Mouse (Mus musculus) liver, postnatal 0 days (tissue): Measurements from ENCODE around the gene Gm20388. TPM values are rescaled to one million over a fixed set of nuclear protein-coding genes. Genes with fewer than 3 reads are reported as not detected.
A peak's percentile ranks its signal among the peaks of the same experiment; 100 is the strongest.

Source experiments
- ATAC-seq: fragments of 200-750 bp; cut with Nextera tagmentation; 2 replicates; pipeline ENCODE4 v1.8.0; 2017; ENCODE audit warnings: mild to moderate bottlenecking, moderate library complexity
- DNase-seq: peaks from one replicate; pipeline ENCODE4 v3.0.0-alpha.2; 2016
- H3K27ac ChIP-seq: fragments of 300-500 bp; sonication (generic); 2 replicates; pipeline ENCODE4 v1.5.1; 2014; ENCODE audit warnings: antibody characterized with exemption, moderate library complexity, mild to moderate bottlenecking, low read depth
- H3K27me3 ChIP-seq: fragments of 300-500 bp; sonication (generic); 2 replicates; pipeline ENCODE4 v1.6.1; 2014; ENCODE audit warnings: low read length, control low read depth, mixed read lengths; ENCODE audit not compliant: insufficient read depth
- H3K36me3 ChIP-seq: fragments of 300-500 bp; sonication (generic); replicated peaks from 2 replicates; pipeline ENCODE4 v1.6.1; 2014; ENCODE audit warnings: mild to moderate bottlenecking, control low read depth, low read length, moderate library complexity, mixed read lengths; ENCODE audit not compliant: insufficient read depth
- H3K4me1 ChIP-seq: fragments of 300-500 bp; sonication (generic); 2 replicates; pipeline ENCODE4 v1.6.1; 2014; ENCODE audit warnings: antibody characterized with exemption, mild to moderate bottlenecking, control low read depth; ENCODE audit not compliant: insufficient read depth
- H3K4me2 ChIP-seq: fragments of 300-500 bp; sonication (generic); 2 replicates; pipeline ENCODE4 v1.6.1; 2014; ENCODE audit warnings: low read depth, mild to moderate bottlenecking, low read length, moderate library complexity, mixed read lengths
- H3K4me3 ChIP-seq: fragments of 300-500 bp; sonication (generic); 2 replicates; pipeline ENCODE4 v1.5.1; 2014; ENCODE audit warnings: low read depth, low read length
- H3K9ac ChIP-seq: fragments of 300-500 bp; sonication (generic); replicated peaks from 2 replicates; pipeline ENCODE4 v1.6.1; 2014; ENCODE audit warnings: mild to moderate bottlenecking, moderate library complexity
- H3K9me3 ChIP-seq: fragments of 300-500 bp; sonication (generic); 2 replicates; pipeline ENCODE4 v1.6.1; 2016; ENCODE audit warnings: mild to moderate bottlenecking, control low read depth, low read length, mixed read lengths
- CTCF ChIP-seq: sonication (generic); IDR thresholded peaks from 2 replicates; pipeline ENCODE4 v1.5.1; 2016; ENCODE audit warnings: antibody characterized with exemption, low read depth
- EP300 ChIP-seq: IDR thresholded peaks from 2 replicates; pipeline ENCODE4 v1.6.1; 2016; ENCODE audit warnings: antibody characterized with exemption, low read depth, mild to moderate bottlenecking
- WGBS: fragments of 180-500 bp; shearing (Covaris S2); extraction: QIAGEN DNeasy Blood & Tissue Kit; methylation state at CpG from one replicate; pipeline ENCODE4 v1.1.7; 2014; ENCODE audit not compliant: insufficient replicate concordance; 5-methylcytosine and 5-hydroxymethylcytosine counted together
- polyA plus RNA-seq: library from polyadenylated mRNA; unstranded; fragments of >200 nt; fragmentation: Nextera tagmentation; extraction: Ambion mirVana; gene quantifications from 2 replicates; pipeline ENCODE4 v1.2.1, GENCODE M21; 2015

The Gm20388 gene
- polyA plus RNA-seq, 1 experiment from 2014 or later, result not detected

- Histone ChIP-seq H3K27ac (no peak overlapping the region), H3K9ac (no peak overlapping the region), H3K27me3 (no peaks in the 10 kb centered on the region), H3K36me3 (no peaks in the 10 kb centered on the region), H3K9me3 (no peaks in the 10 kb centered on the region), H3K4me2 (no peak overlapping the region), H3K4me1 (no peaks in the 10 kb centered on the region), H3K4me3 (no peak overlapping the region)
- no peak for ATAC-seq
- TF ChIP-seq CTCF, result no peak
- no peak for TF ChIP-seq EP300
- 71% methylated on average over 9 of the region's 9 CpGs for WGBS
- no peak for DNase-seq
These were observed 3961.4 kb downstream of the Gm20388 start for GRCm38 (mm10) chr8:123872048-123872447.

GRCm38 (mm10) chr8:123873364-123873763, 3962.7 kb downstream of the Gm20388 start:
- Histone ChIP-seq H3K27me3 (no peaks in the 10 kb centered on the region), H3K4me3 (no peak overlapping the region), H3K36me3 (no peaks in the 10 kb centered on the region), H3K9me3 (no peaks in the 10 kb centered on the region), H3K9ac (no peak overlapping the region), H3K27ac (no peak overlapping the region), H3K4me2 (no peak overlapping the region), H3K4me1 (no peaks in the 10 kb centered on the region)
- DNase-seq, result no peak
- WGBS, result 73% methylated on average over 6 of the region's 6 CpGs
- ATAC-seq, result no peak
- TF ChIP-seq CTCF (no peak), EP300 (no peak)

GRCm38 (mm10) chr8:123874324-123874723, 3963.7 kb downstream of the Gm20388 start:
- TF ChIP-seq EP300, result no peak
- no peak for TF ChIP-seq CTCF
- Histone ChIP-seq H3K36me3 (no peaks in the 10 kb centered on the region), H3K9ac (no peak overlapping the region), H3K9me3 (no peaks in the 10 kb centered on the region), H3K4me2 (no peak overlapping the region), H3K27me3 (no peaks in the 10 kb centered on the region), H3K4me1 (no peaks in the 10 kb centered on the region), H3K4me3 (no peak overlapping the region), H3K27ac (no peak overlapping the region)
- ATAC-seq (no peak), DNase-seq (no peak)
- whole genome bisulfite sequencing, result 81% methylated on average over 11 of the region's 11 CpGs

- DNase-seq (no peak), ATAC-seq (no peak)
- Histone ChIP-seq H3K4me3 (no peak overlapping the region), H3K36me3 (no peaks in the 10 kb centered on the region), H3K27me3 (no peaks in the 10 kb centered on the region), H3K4me1 (no peaks in the 10 kb centered on the region), H3K27ac (no peak overlapping the region), H3K9ac (no peak overlapping the region), H3K4me2 (no peak overlapping the region), H3K9me3 (no peaks in the 10 kb centered on the region)
- 55% methylated on average over 2 of the region's 2 CpGs for WGBS
- no peak for TF ChIP-seq CTCF
- TF ChIP-seq EP300, result no peak
These were observed 3967.2 kb downstream of the Gm20388 start for GRCm38 (mm10) chr8:123877865-123878264.

GRCm38 (mm10) chr8:123880271-123880670, 3969.6 kb downstream of the Gm20388 start:
- Histone ChIP-seq H3K4me1 (no peaks in the 10 kb centered on the region), H3K27ac (no peak overlapping the region), H3K9me3 (no peaks in the 10 kb centered on the region), H3K27me3 (0 out of 2 replicates have a peak, but pooled peaks cover 2% of the 10 kb centered on the region), H3K4me3 (no peak overlapping the region), H3K36me3 (no peaks in the 10 kb centered on the region), H3K9ac (no peak overlapping the region), H3K4me2 (no peak overlapping the region)
- DNase-seq (no peak), ATAC-seq (no peak)
- TF ChIP-seq EP300, result no peak
- TF ChIP-seq CTCF, result no peak
- WGBS, result 41% methylated on average over 10 of the region's 10 CpGs

- 0 out of 2 replicates have a peak, but pooled peaks cover 6% of the 10 kb centered on the region for H3K27me3 ChIP-seq
- no peak for ATAC-seq
These were observed 3970.2 kb downstream of the Gm20388 start for GRCm38 (mm10) chr8:123880821-123881350.

More at GRCm38 (mm10) chr8:123880821-123881350, 3970.2 kb downstream of the Gm20388 start:
- H3K4me2 ChIP-seq, result no peak overlapping the region
- no peaks in the 10 kb centered on the region for H3K9me3 ChIP-seq
- DNase-seq, result no peak
- H3K9ac ChIP-seq, result no peak overlapping the region
- H3K27ac ChIP-seq, result no peak overlapping the region
- no peaks in the 10 kb centered on the region for H3K36me3 ChIP-seq
- TF ChIP-seq CTCF (0 out of 2 replicates have a peak, but pooled peaks have one; percentile 11), EP300 (no peak)
- WGBS, result 34% methylated on average over 4 of the region's 4 CpGs
- H3K4me1 ChIP-seq, result no peaks in the 10 kb centered on the region
- H3K4me3 ChIP-seq, result no peak overlapping the region
